Mouse (Mus musculus) spleen, adult 2 months (tissue): ENCODE measurements around the gene Chrna1.

Experiments used
- CTCF ChIP-seq: fragments of 200-500 bp; IDR thresholded peaks from 2 replicates; pipeline ENCODE4 v1.5.1; 2011; ENCODE audit warnings: mild to moderate bottlenecking, inconsistent platforms; ENCODE audit not compliant: insufficient read depth, insufficient read length, insufficient replicate concordance; ENCODE audit errors: extremely low read depth
- POLR2A ChIP-seq: fragments of 200-500 bp; IDR thresholded peaks from 2 replicates; pipeline ENCODE4 v1.6.1; 2011; ENCODE audit warnings: low read depth, low read length, inconsistent platforms

GRCm38 (mm10) chr2:73612367-73612914, 32.3 kb upstream of the Chrna1 start:
- no peak for TF ChIP-seq CTCF
- TF ChIP-seq POLR2A = no peak
